Mouse (Mus musculus) liver, adult 2 months (tissue): ENCODE measurements around the gene Tmem131.

Experiments used
- CTCF ChIP-seq: fragments of 200-500 bp; IDR thresholded peaks from 2 replicates; pipeline ENCODE4 v1.5.1; 2011; ENCODE audit warnings: low read depth, low read length, control low read depth
- POLR2A ChIP-seq: fragments of 200-500 bp; IDR thresholded peaks from 2 replicates; pipeline ENCODE4 v1.6.1; 2011; ENCODE audit warnings: low read length, control low read depth; ENCODE audit not compliant: insufficient read depth; ENCODE audit errors: extremely low read depth

GRCm38 (mm10) chr1:36903376-36904083 lies 39.9 kb downstream of the Tmem131 start:
- TF ChIP-seq CTCF: no peak
- TF ChIP-seq POLR2A: no peak
